Mouse (Mus musculus): ENCODE measurements at regions not wholly inside any gene's neighbourhood (a gene's known extent, or its start where the extent isn't known, plus 50 kb on each side); places are given as distances from the start of the nearest gene placed in this dataset.
A peak's percentile ranks its signal among the peaks of the same experiment; 100 is the strongest.

DNA sequence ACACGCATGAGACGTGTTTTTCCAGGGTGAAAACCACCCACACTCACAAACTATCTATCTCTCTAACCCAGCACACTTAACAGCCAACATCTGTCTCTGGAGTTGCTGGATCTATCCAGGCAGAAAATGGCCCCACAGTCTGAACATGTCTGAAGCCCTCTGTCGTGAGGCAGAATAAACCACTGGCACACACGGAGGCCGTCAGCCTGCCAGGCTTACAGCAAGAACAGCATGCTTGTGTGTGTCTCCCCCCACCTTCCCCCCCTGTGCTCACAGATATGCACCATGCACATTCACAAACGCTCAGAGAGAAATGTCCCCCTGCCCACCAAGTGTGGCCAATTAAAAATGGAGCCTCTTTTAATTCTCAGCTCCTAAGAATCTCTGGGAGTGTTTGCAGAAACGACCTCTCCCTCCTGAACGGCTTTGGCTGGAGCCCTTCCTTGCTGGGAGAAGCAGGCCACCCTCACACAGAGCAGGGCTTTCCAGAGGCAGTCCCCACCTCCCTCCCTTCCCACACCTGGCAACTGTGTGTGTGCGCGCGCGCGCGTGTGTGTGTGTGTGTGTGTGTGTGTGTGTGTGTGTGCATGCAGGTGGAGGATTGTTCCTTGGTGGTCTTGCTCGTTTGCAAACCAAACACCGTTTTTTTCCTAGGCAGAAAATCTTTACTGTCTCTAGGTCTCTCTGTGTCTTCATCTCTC is 88.7 kb downstream of the Edn3 start:
- H3K4me1 ChIP-seq (ENCODE audit: control insufficient read depth, insufficient read depth, low read length), result no peaks in the 10 kb centered on the region
- TF ChIP-seq POLR2A (IDR thresholded peaks at IDR 0.05; ENCODE audit: low read depth, low read length) (no peak), CTCF (IDR thresholded peaks at IDR 0.05; ENCODE audit: borderline replicate concordance, insufficient read depth, low read length) (no peak)
- H3K4me3 ChIP-seq (ENCODE audit: insufficient read depth, low read length), result no peak overlapping the region
- H3K27ac ChIP-seq (ENCODE audit: insufficient read depth, low read length), result no peak overlapping the region

- no peak for TF ChIP-seq CTCF (IDR thresholded peaks at IDR 0.05; ENCODE audit: borderline replicate concordance, insufficient read depth, low read length)
- no peak for TF ChIP-seq POLR2A (IDR thresholded peaks at IDR 0.05; ENCODE audit: low read depth, low read length)
- H3K27ac ChIP-seq (ENCODE audit: insufficient read depth, low read length), result no peak overlapping the region
- H3K4me3 ChIP-seq (ENCODE audit: insufficient read depth, low read length), result no peak overlapping the region
- H3K4me1 ChIP-seq (ENCODE audit: control insufficient read depth, insufficient read depth, low read length), result no peaks in the 10 kb centered on the region
Measured at GRCm38 (mm10) chr2:174850860-174851259, 90.4 kb downstream of the Edn3 start.

- TF ChIP-seq POLR2A (IDR thresholded peaks at IDR 0.05; ENCODE audit: low read depth, low read length) (no peak), CTCF (IDR thresholded peaks at IDR 0.05; ENCODE audit: borderline replicate concordance, insufficient read depth, low read length) (peak; percentile 89)
- Histone ChIP-seq H3K4me3 (ENCODE audit: insufficient read depth, low read length) (no peak overlapping the region), H3K27ac (ENCODE audit: insufficient read depth, low read length) (no peak overlapping the region), H3K4me1 (ENCODE audit: control insufficient read depth, insufficient read depth, low read length) (no peaks in the 10 kb centered on the region)
Measured at GRCm38 (mm10) chr2:174851525-174852330, 91.3 kb downstream of the Edn3 start.

GRCm38 (mm10) chr2:174853786-174854185 is 93.4 kb downstream of the Edn3 start:
- TF ChIP-seq POLR2A (IDR thresholded peaks at IDR 0.05; ENCODE audit: low read depth, low read length) (no peak), CTCF (IDR thresholded peaks at IDR 0.05; ENCODE audit: borderline replicate concordance, insufficient read depth, low read length) (no peak)
- H3K27ac ChIP-seq (ENCODE audit: insufficient read depth, low read length), result no peak overlapping the region
- no peak overlapping the region for H3K4me3 ChIP-seq (ENCODE audit: insufficient read depth, low read length)
- H3K4me1 ChIP-seq (ENCODE audit: control insufficient read depth, insufficient read depth, low read length), result no peaks in the 10 kb centered on the region

DNA sequence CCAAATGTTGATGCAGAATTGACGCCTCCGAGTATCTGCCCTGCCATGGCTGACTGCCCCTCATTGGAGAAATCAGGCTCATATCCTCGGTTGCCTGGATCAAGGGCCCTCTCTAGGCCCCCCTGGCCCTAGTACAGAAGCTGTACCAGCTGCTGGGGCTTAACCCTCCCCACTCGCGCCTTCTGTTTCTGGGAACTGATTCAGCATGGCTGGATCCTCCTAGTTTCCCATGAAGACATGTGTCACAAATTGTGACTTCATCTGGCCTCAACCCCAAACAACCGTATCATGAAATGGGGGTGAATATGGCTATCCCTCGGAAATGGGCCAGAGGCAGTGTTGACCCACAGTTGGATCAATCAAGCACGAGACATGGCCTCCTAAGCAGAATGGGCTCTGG is 95.1 kb downstream of the Edn3 start:
- H3K27ac ChIP-seq (ENCODE audit: insufficient read depth, low read length), result no peak overlapping the region

DNA sequence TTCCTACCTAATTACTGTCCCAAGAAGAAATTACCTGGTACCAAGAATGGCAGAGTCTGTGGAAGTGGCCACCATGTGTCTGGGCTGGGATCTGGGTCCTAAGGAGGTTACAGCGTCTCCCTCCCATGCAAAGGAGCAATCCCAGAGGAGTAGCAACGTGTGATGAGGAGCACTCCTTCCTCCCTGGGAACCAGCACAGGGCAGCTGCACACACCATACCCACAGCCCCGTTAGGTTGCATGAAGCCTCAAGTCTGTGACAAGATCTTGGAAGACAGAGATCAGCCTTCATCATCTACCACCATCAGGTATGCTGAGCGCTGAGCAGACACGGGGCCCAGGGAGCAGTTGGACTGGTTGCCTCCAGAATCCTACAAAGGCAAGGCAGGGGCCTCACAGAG is 95.7 kb downstream of the Edn3 start:
- Histone ChIP-seq H3K27ac (ENCODE audit: insufficient read depth, low read length) (no peak overlapping the region), H3K4me1 (ENCODE audit: control insufficient read depth, insufficient read depth, low read length) (no peaks in the 10 kb centered on the region), H3K4me3 (ENCODE audit: insufficient read depth, low read length) (no peak overlapping the region)
- no peak for TF ChIP-seq CTCF (IDR thresholded peaks at IDR 0.05; ENCODE audit: borderline replicate concordance, insufficient read depth, low read length)
- no peak for TF ChIP-seq POLR2A (IDR thresholded peaks at IDR 0.05; ENCODE audit: low read depth, low read length)

More for the DNA sequence above, 95.1 kb downstream of the Edn3 start:
- Histone ChIP-seq H3K4me3 (ENCODE audit: insufficient read depth, low read length) (no peak overlapping the region), H3K4me1 (ENCODE audit: control insufficient read depth, insufficient read depth, low read length) (no peaks in the 10 kb centered on the region)
- TF ChIP-seq CTCF (IDR thresholded peaks at IDR 0.05; ENCODE audit: borderline replicate concordance, insufficient read depth, low read length) (no peak), POLR2A (IDR thresholded peaks at IDR 0.05; ENCODE audit: low read depth, low read length) (no peak)

GRCm38 (mm10) chr2:174858011-174858834 is 97.8 kb downstream of the Edn3 start:
- no peaks in the 10 kb centered on the region for H3K4me1 ChIP-seq (ENCODE audit: control insufficient read depth, insufficient read depth, low read length)

GRCm38 (mm10) chr2:174858835-174859215 is 98.4 kb downstream of the Edn3 start:
- no peak for TF ChIP-seq CTCF (IDR thresholded peaks at IDR 0.05; ENCODE audit: borderline replicate concordance, insufficient read depth, low read length)
- no peak for TF ChIP-seq POLR2A (IDR thresholded peaks at IDR 0.05; ENCODE audit: low read depth, low read length)

More at GRCm38 (mm10) chr2:174858011-174858834, 97.8 kb downstream of the Edn3 start:
- TF ChIP-seq CTCF (IDR thresholded peaks at IDR 0.05; ENCODE audit: borderline replicate concordance, insufficient read depth, low read length), result peak; percentile 37; the same call in 1 of the 2 replicates
- TF ChIP-seq POLR2A (IDR thresholded peaks at IDR 0.05; ENCODE audit: low read depth, low read length), result no peak
- Histone ChIP-seq H3K4me3 (ENCODE audit: insufficient read depth, low read length) (no peak overlapping the region), H3K27ac (ENCODE audit: insufficient read depth, low read length) (no peak overlapping the region)

GRCm38 (mm10) chr2:174859533-174859932 is 99.1 kb downstream of the Edn3 start:
- Histone ChIP-seq H3K4me3 (ENCODE audit: insufficient read depth, low read length) (no peak overlapping the region), H3K4me1 (ENCODE audit: control insufficient read depth, insufficient read depth, low read length) (no peaks in the 10 kb centered on the region), H3K27ac (ENCODE audit: insufficient read depth, low read length) (no peak overlapping the region)
- TF ChIP-seq POLR2A (IDR thresholded peaks at IDR 0.05; ENCODE audit: low read depth, low read length), result no peak
- TF ChIP-seq CTCF (IDR thresholded peaks at IDR 0.05; ENCODE audit: borderline replicate concordance, insufficient read depth, low read length), result no peak

More at GRCm38 (mm10) chr2:174858835-174859215, 98.4 kb downstream of the Edn3 start:
- no peaks in the 10 kb centered on the region for H3K4me1 ChIP-seq (ENCODE audit: control insufficient read depth, insufficient read depth, low read length)
- H3K4me3 ChIP-seq (ENCODE audit: insufficient read depth, low read length), result no peak overlapping the region
- H3K27ac ChIP-seq (ENCODE audit: insufficient read depth, low read length), result no peak overlapping the region
